Mouse (Mus musculus): ENCODE data around the gene Chsy1. TPM values are rescaled to one million over a fixed set of nuclear protein-coding genes. Genes with fewer than 3 reads are reported as not detected.

Chsy1 gene
- polyA plus RNA-seq, 2 experiments, result 7.9 to 9.0 TPM

DNA sequence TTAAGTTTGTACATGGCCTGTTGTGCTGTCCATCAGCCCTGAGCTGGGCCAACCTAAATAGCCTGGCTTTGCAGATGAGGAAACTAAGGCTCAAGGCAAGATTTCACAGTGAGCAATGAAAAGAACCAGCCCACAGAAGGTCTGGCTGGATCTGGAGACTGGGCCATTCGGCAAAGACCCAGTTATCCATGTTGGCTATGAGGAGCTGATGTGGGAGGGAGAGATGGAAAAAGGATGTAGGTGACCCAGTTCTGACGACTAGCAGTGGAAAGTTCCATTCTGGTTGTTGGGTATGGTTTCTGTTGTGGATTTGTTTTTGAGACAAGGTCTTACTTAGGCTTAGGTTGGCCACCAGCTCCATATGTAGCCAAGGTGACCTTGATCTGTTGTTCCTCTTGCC is 21.2 kb upstream of the Chsy1 start:
- DNase-seq (ENCODE audit: low read depth in 3 of 3, low spot score in 3 of 3), result no peak
- Histone ChIP-seq H3K4me3 (ENCODE audit: insufficient read depth in 1 of 2, low read depth in 2 of 2, low read length in 2 of 2) (no peak overlapping the region), H3K9me3 (ENCODE audit: control insufficient read depth, low read length) (no peaks in the 10 kb centered on the region), H3K4me1 (replicated peaks; ENCODE audit: control insufficient read depth in 2 of 2, insufficient read depth in 2 of 2, low read length in 1 of 2) (no peaks in the 10 kb centered on the region), H3K9ac (replicated peaks) (no peak overlapping the region), H3K27me3 (ENCODE audit: control insufficient read depth, insufficient read depth, low read length) (no peaks in the 10 kb centered on the region), H3K4me2 (ENCODE audit: low read depth) (no peak overlapping the region), H3K36me3 (replicated peaks; ENCODE audit: control insufficient read depth, insufficient read depth, low read depth) (peaks cover 29% of the 10 kb centered on the region), H3K27ac (no peak overlapping the region)
- TF ChIP-seq EP300 (IDR thresholded peaks at IDR 0.05; ENCODE audit: low read depth) (no peak), CTCF (IDR thresholded peaks at IDR 0.05; ENCODE audit: low read depth) (no peak)
- ATAC-seq (ENCODE audit: insufficient read depth), result no peak
- 68% methylated on average over 2 of the region's 2 CpGs for WGBS (ENCODE audit: insufficient replicate concordance)

DNA sequence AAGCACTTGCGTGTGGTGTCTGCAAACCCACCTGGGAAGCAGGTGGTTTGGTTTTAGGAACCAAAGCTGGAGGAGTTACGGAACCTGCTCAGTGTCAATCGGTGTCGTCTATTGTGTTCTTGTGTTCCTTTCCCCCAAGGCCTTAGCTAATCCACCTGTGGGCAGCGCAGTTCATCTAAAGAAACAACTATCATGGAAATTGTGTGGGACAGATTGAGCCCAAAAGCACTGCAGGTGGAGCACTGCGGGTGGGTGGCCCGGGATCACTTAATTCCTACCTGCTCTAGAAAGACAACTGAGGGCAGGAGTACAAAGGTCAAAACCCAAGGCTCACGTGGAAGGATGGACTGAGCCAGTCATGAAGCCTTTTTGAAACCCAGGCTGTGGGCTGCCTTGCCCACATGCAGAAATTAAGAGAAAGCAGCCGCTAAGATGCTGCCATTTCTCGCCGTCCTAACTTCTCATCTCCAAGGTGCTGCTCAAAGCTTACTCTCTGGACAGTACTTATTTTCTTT is 18.6 kb upstream of the Chsy1 start:
- no peak for DNase-seq (ENCODE audit: low read depth in 3 of 3, low spot score in 3 of 3)
- no peaks in the 10 kb centered on the region for H3K9me3 ChIP-seq (ENCODE audit: control insufficient read depth, low read length)
- H3K4me1 ChIP-seq (replicated peaks; ENCODE audit: control insufficient read depth in 2 of 2, insufficient read depth in 2 of 2, low read length in 1 of 2), result no peaks in the 10 kb centered on the region
- ATAC-seq (ENCODE audit: insufficient read depth), result no peak
- H3K9ac ChIP-seq (replicated peaks), result no peak overlapping the region
- TF ChIP-seq CTCF (IDR thresholded peaks at IDR 0.05; ENCODE audit: low read depth), result no peak
- no peak for TF ChIP-seq EP300 (IDR thresholded peaks at IDR 0.05; ENCODE audit: low read depth)
- 82% methylated on average over 11 of the region's 11 CpGs for WGBS (ENCODE audit: insufficient replicate concordance)
- H3K4me3 ChIP-seq (ENCODE audit: insufficient read depth in 1 of 2, low read depth in 2 of 2, low read length in 2 of 2), result no peak overlapping the region
- H3K36me3 ChIP-seq (replicated peaks; ENCODE audit: control insufficient read depth, insufficient read depth, low read depth), result peaks cover 18% of the 10 kb centered on the region
- H3K4me2 ChIP-seq (ENCODE audit: low read depth), result no peak overlapping the region
- H3K27me3 ChIP-seq (ENCODE audit: control insufficient read depth, insufficient read depth, low read length), result no peaks in the 10 kb centered on the region
- H3K27ac ChIP-seq, result no peak overlapping the region

DNA sequence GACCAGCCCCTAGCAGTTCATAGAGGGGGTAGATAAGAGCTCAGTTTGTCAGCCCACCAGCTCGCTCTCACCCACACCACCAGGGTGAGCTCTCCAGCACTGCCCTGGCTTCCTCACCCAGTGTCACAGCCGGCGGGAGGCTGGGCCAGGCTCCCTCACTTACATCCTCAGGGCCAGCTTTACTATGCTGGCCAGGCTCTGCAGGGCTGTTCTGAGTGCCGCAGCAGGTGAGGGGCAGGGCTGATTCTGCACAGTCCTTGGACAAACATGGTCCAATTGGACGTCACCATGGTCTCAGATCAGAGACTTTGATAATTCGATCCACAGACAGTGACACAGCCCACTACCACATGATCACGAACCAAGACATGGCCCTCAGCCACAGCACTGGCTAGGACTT is 17.8 kb upstream of the Chsy1 start:
- Histone ChIP-seq H3K9me3 (ENCODE audit: control insufficient read depth, low read length) (no peaks in the 10 kb centered on the region), H3K4me2 (ENCODE audit: low read depth) (no peak overlapping the region), H3K27me3 (ENCODE audit: control insufficient read depth, insufficient read depth, low read length) (no peaks in the 10 kb centered on the region), H3K9ac (replicated peaks) (no peak overlapping the region), H3K27ac (no peak overlapping the region), H3K4me3 (ENCODE audit: insufficient read depth in 1 of 2, low read depth in 2 of 2, low read length in 2 of 2) (no peak overlapping the region), H3K4me1 (replicated peaks; ENCODE audit: control insufficient read depth in 2 of 2, insufficient read depth in 2 of 2, low read length in 1 of 2) (no peaks in the 10 kb centered on the region), H3K36me3 (replicated peaks; ENCODE audit: control insufficient read depth, insufficient read depth, low read depth) (peaks cover 18% of the 10 kb centered on the region)
- DNase-seq (ENCODE audit: low read depth in 3 of 3, low spot score in 3 of 3) (no peak), ATAC-seq (ENCODE audit: insufficient read depth) (0 out of 2 replicates have a peak, but pooled peaks have one; percentile 15)
- 65% methylated on average over 7 of the region's 7 CpGs for WGBS (ENCODE audit: insufficient replicate concordance)
- no peak for TF ChIP-seq EP300 (IDR thresholded peaks at IDR 0.05; ENCODE audit: low read depth)
- no peak for TF ChIP-seq CTCF (IDR thresholded peaks at IDR 0.05; ENCODE audit: low read depth)

- DNase-seq (ENCODE audit: low read depth in 3 of 3, low spot score in 3 of 3) (no peak), ATAC-seq (ENCODE audit: insufficient read depth) (no peak)
- Histone ChIP-seq H3K27me3 (ENCODE audit: control insufficient read depth, insufficient read depth, low read length) (no peaks in the 10 kb centered on the region), H3K9me3 (ENCODE audit: control insufficient read depth, low read length) (no peaks in the 10 kb centered on the region), H3K27ac (no peak overlapping the region), H3K4me1 (replicated peaks; ENCODE audit: control insufficient read depth in 2 of 2, insufficient read depth in 2 of 2, low read length in 1 of 2) (no peaks in the 10 kb centered on the region), H3K36me3 (replicated peaks; ENCODE audit: control insufficient read depth, insufficient read depth, low read depth) (peaks cover 15% of the 10 kb centered on the region), H3K4me2 (ENCODE audit: low read depth) (no peak overlapping the region), H3K9ac (replicated peaks) (no peak overlapping the region), H3K4me3 (ENCODE audit: insufficient read depth in 1 of 2, low read depth in 2 of 2, low read length in 2 of 2) (no peak overlapping the region)
- TF ChIP-seq EP300 (IDR thresholded peaks at IDR 0.05; ENCODE audit: low read depth) (no peak), CTCF (IDR thresholded peaks at IDR 0.05; ENCODE audit: low read depth) (no peak)
- 71% methylated on average over 8 of the region's 8 CpGs for WGBS (ENCODE audit: insufficient replicate concordance)
These were observed 16.7 kb upstream of the Chsy1 start for GRCm38 (mm10) chr7:66092656-66093055.

DNA sequence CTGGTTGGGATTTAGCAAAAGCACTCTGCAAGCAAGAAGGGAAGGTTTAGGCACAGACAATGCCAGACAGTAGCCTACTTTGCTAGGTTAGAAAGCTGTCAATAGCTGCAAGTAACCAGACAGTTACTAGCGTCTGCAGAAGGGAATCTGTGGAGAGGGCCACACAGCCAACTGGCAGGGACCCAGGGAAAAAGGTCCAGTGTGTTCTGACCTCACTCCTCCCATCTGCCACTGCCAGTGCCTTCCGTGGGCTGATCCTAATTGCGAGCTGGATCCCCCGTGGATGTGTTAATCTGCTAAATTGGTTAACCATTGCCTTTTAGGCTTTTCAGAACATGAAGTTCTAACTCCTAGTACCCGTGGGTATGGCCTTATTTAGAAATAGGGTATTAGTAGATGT is 15.2 kb upstream of the Chsy1 start:
- no peak for TF ChIP-seq CTCF (IDR thresholded peaks at IDR 0.05; ENCODE audit: low read depth)
- no peak for TF ChIP-seq EP300 (IDR thresholded peaks at IDR 0.05; ENCODE audit: low read depth)
- DNase-seq (ENCODE audit: low read depth in 3 of 3, low spot score in 3 of 3) (no peak), ATAC-seq (ENCODE audit: insufficient read depth) (no peak)
- H3K4me3 ChIP-seq (ENCODE audit: insufficient read depth in 1 of 2, low read depth in 2 of 2, low read length in 2 of 2), result no peak overlapping the region
- H3K27ac ChIP-seq, result no peak overlapping the region
- peaks cover 3% of the 10 kb centered on the region for H3K36me3 ChIP-seq (replicated peaks; ENCODE audit: control insufficient read depth, insufficient read depth, low read depth)
- H3K9ac ChIP-seq (replicated peaks), result no peak overlapping the region
- no peaks in the 10 kb centered on the region for H3K27me3 ChIP-seq (ENCODE audit: control insufficient read depth, insufficient read depth, low read length)
- H3K9me3 ChIP-seq (ENCODE audit: control insufficient read depth, low read length), result no peaks in the 10 kb centered on the region
- H3K4me1 ChIP-seq (replicated peaks; ENCODE audit: control insufficient read depth in 2 of 2, insufficient read depth in 2 of 2, low read length in 1 of 2), result no peaks in the 10 kb centered on the region
- H3K4me2 ChIP-seq (ENCODE audit: low read depth), result no peak overlapping the region
- 63% methylated on average over 5 of the region's 5 CpGs for WGBS (ENCODE audit: insufficient replicate concordance)

Measured in liver, embryonic 14.5 days (tissue).